Mouse (Mus musculus) limb, embryonic 10.5 days (tissue): Measurements from ENCODE around the gene Slco2a1. TPM values are rescaled to one million over a fixed set of nuclear protein-coding genes. Genes with fewer than 3 reads are reported as not detected.

Experiments used
- DNase-seq: peaks from one replicate; pipeline ENCODE4 v3.0.0-alpha.2; 2017; ENCODE audit warnings: low spot score
- H3K27ac ChIP-seq: fragments of 300-500 bp; sonication (generic); 2 replicates; pipeline ENCODE4 v1.5.1; 2016; ENCODE audit warnings: mild to moderate bottlenecking
- H3K27me3 ChIP-seq: fragments of 300-500 bp; sonication (generic); 2 replicates; pipeline ENCODE4 v1.6.1; 2016; ENCODE audit warnings: low read depth, mild to moderate bottlenecking; ENCODE audit not compliant: poor library complexity, severe bottlenecking
- H3K36me3 ChIP-seq: fragments of 300-500 bp; sonication (generic); 2 replicates; pipeline ENCODE4 v1.6.1; 2016; ENCODE audit warnings: mild to moderate bottlenecking, moderate library complexity
- H3K4me1 ChIP-seq: fragments of 300-500 bp; sonication (generic); 2 replicates; pipeline ENCODE4 v1.6.1; 2016
- H3K4me3 ChIP-seq: fragments of 300-500 bp; sonication (generic); 2 replicates; pipeline ENCODE4 v1.5.1; 2016; ENCODE audit warnings: mild to moderate bottlenecking, moderate library complexity
- H3K9me3 ChIP-seq: fragments of 300-500 bp; sonication (generic); replicated peaks from 2 replicates; pipeline ENCODE4 v1.6.1; 2016; ENCODE audit warnings: mild to moderate bottlenecking
- WGBS: fragments of 180-500 bp; shearing (Covaris S2); methylation state at CpG from one replicate; pipeline ENCODE4 v1.1.7; 2016; 5-methylcytosine and 5-hydroxymethylcytosine counted together
- polyA plus RNA-seq: library from polyadenylated mRNA; unstranded; fragments of >200 nt; fragmentation: Nextera tagmentation; extraction: Ambion mirVana; gene quantifications from 2 replicates; pipeline ENCODE4 v1.2.1, GENCODE M21; 2016

Slco2a1 gene
- polyA plus RNA-seq, 1 experiment from 2014 or later: 0.50 TPM

DNA sequence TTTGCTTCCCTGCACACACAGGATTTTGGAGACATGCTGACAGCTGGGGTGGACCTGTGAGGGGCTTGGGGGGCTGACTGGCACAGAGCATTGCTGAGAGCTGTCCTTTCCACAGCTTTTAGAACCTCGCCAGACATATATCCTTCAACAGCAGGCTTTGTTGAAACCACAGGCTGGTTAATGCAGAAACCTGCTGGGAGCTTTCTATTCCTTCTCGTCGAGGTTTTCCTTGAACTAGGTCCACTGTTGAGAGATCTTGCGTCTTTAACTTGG lies 2.6 kb downstream of the Slco2a1 start:
- peaks cover 12% of the 10 kb centered on the region for H3K4me1 ChIP-seq
- 86% methylated on average over 4 of the region's 4 CpGs for WGBS
- no peak overlapping the region for H3K4me3 ChIP-seq

DNA sequence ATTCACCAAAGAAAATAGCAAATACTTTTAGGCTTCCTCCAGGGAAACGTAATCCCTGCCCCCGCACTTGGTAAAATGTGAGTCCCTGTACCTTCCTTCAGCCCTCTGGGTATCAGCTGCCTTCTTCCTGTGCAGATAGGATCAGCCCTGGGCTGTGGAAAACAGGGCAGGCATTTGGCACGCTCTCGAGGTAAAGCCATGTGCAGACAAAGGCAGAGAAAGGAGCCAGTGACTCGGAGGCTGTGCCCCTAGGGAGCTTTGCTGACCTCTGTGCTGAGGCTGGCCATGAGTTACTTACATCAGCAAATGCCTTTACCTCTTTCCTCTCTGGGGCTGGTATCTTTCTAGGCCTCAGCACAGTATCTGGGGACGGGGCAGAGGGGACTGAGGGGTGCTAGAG lies 4.4 kb downstream of the Slco2a1 start:
- Histone ChIP-seq H3K4me1 (peaks cover 9% of the 10 kb centered on the region), H3K36me3 (no peaks in the 10 kb centered on the region), H3K9me3 (no peaks in the 10 kb centered on the region), H3K27ac (peak overlapping the region; percentile 68), H3K4me3 (no peak overlapping the region), H3K27me3 (no peaks in the 10 kb centered on the region)
- no peak for DNase-seq
- WGBS: 53% methylated on average over 6 of the region's 6 CpGs

More for the DNA sequence above, 2.6 kb downstream of the Slco2a1 start:
- Histone ChIP-seq H3K27me3 (no peaks in the 10 kb centered on the region), H3K36me3 (no peaks in the 10 kb centered on the region), H3K9me3 (no peaks in the 10 kb centered on the region), H3K27ac (no peak overlapping the region)
- DNase-seq: no peak

DNA sequence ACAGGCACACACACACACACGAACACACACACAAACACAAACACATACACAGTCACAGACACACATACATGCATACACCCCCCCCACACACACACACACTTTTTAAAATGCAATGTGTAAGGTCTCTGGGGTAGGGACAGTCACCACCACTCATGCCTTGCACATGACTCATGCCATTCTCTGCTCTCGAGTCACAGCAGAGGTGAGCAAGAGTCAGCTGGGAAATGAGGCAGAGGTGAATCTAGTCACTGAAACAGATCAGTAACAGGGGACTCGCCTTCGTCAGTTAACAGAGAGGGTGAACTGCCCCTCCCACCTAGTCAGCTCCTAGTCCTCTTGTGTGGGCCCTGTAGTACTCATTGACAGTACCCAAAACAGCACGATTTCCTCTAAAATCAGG lies 5.3 kb downstream of the Slco2a1 start:
- Histone ChIP-seq H3K36me3 (no peaks in the 10 kb centered on the region), H3K4me3 (no peak overlapping the region), H3K4me1 (peaks cover 9% of the 10 kb centered on the region), H3K27me3 (no peaks in the 10 kb centered on the region), H3K27ac (no peak overlapping the region), H3K9me3 (no peaks in the 10 kb centered on the region)
- DNase-seq: no peak
- 76% methylated on average over 5 of the region's 5 CpGs for WGBS

DNA sequence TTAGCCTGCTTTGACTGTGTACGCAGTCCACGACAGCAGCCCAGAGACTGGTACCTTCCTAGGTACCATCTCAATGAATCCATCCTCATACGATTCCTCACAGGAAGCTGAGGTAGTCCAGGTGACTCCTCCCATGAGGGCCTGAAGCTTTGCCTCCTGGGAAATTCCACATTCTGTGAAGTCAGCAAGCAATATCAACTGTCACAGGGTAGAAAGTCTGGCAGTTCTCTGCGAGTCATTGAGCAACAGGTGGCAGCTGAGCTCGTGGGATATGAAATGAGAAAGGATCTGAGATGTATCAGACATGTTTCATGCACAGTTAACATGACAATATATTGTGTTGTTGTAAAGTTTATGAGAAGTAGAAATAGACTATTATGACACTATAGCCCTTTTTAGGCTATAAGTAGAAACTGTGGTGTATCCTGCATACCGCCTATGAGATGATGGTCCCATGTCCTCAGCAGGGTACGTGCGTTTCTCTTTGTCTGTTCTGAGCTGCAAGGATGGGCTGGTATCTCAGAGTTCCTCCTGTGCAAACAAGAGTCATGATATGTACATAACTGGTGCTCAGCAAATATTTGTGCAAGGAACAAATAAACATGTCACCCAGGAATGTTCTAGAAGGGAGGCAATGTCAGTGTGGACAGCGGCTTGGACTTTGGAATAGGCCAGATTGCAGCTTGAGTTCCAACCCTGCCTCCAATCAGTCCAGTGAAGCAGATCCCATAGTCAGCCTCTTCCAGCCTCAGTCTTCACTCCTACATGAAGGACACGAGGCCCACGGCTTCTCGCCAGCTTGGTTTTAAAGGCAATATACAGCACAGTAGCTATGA lies 7.5 kb downstream of the Slco2a1 start:
- no peaks in the 10 kb centered on the region for H3K27me3 ChIP-seq
- 92% methylated on average over 12 of the region's 12 CpGs for WGBS

DNA sequence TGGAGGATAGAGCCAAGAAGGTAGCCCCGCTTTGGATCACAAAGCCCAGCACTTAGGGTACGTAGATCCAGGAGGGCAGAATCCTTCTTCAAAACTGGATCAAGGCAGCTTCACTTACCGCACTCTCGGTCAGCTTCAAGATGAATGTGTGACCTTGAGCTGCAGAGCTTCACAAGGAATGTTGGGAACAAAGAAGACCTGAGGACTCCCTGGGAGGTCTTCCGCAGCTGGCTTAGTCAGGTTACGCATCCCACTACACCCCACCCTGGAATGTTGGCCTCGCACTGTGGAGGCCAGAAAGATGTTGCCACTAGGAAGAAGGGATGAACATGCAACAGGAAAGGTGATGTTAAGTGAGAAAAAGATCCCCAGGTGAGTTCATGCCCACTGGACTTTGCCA lies 11.9 kb downstream of the Slco2a1 start:
- Histone ChIP-seq H3K36me3 (no peaks in the 10 kb centered on the region), H3K27me3 (peaks cover 5% of the 10 kb centered on the region; the same call in 1 of the 2 replicates), H3K4me3 (no peak overlapping the region), H3K4me1 (no peaks in the 10 kb centered on the region), H3K9me3 (no peaks in the 10 kb centered on the region), H3K27ac (no peak overlapping the region)
- DNase-seq: no peak
- WGBS: 86% methylated on average over 7 of the region's 7 CpGs

More for the DNA sequence above, 7.5 kb downstream of the Slco2a1 start:
- Histone ChIP-seq H3K27ac (no peak overlapping the region), H3K36me3 (no peaks in the 10 kb centered on the region), H3K4me3 (no peak overlapping the region), H3K9me3 (no peaks in the 10 kb centered on the region), H3K4me1 (peaks cover 9% of the 10 kb centered on the region)
- no peak for DNase-seq

DNA sequence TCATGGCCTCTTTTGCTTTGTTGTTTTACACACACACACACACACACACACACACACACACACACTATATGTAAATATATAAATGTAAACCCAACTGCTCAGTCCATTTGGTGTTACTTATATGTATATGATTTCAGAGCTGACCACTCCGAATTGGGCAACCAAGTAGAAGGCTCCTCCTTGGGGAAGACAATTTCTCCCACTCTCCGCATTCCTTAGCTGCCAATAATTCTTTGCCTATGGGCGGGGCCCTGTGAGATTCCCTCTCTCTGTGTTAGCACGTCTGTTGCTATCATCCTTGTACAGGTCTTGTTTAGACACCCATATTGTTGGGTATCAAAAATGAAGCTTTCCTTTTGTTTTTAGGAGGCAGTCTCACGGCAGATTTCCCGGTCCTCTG lies 15.8 kb downstream of the Slco2a1 start:
- Histone ChIP-seq H3K27ac (no peak overlapping the region), H3K27me3 (peaks cover 45% of the 10 kb centered on the region), H3K4me1 (peaks cover 17% of the 10 kb centered on the region), H3K9me3 (no peaks in the 10 kb centered on the region), H3K4me3 (no peak overlapping the region), H3K36me3 (no peaks in the 10 kb centered on the region)
- DNase-seq: no peak
- 83% methylated on average over 6 of the region's 6 CpGs for WGBS

DNA sequence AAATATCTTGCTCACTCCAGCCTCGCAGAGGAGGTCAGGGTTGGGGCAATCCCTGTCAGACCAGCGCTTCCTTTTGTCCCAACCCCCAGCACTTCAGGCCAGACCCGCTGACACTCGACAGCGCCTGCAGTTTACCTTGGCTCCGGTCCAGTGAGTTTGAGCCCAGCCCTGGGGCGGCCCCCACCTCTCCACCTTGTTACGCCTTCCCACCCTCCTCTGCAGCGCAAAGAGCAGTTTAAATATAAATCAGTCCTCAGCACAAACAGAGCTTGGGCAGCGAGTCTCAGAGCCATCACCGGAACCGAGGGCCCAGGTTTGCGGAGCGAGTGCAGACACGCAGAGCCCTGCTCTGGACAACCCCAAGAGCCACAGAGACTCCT lies 19.2 kb downstream of the Slco2a1 start:
- peak overlapping the region; percentile 38 for H3K27ac ChIP-seq

DNA sequence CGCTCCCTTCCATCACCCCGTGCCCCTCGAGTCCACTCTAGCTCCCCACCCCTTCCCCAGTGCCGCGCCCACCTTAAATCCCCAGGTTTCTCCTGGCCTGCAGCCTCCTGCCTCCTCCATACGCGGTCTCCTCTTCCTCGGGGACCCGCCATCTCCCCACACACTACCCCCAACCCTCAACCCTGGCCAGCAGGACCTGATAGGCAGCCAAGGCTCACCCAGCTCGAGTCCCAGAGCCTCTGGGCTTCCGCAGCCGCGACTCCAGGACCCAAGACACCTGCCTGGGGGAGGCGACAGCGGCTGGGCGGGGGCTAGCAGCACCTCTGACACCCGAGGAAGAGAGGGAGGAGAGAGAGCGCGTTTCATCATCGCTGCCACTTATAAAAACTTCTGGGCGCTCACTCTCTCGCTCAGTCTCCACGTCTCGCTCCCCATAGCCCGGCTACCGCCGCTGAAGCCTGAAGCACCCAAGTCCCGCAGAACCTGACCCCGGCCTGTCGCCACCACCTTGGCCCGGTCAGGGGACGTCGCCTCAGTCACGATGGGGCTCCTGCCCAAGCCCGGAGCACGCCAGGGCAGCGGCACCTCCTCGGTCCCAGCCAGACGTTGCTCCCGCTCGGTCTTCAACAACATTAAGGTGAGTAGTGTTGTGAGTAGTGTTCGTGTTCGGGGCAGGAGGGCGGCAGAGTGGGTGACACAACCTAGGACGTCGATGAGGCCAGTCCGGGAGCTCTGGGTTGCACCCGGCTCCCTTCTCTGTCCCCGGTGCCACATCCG lies 19.8 kb downstream of the Slco2a1 start:
- H3K36me3 ChIP-seq: no peaks in the 10 kb centered on the region
- peak overlapping the region; percentile 61 for H3K4me3 ChIP-seq
- WGBS: 2% methylated on average over 50 of the region's 50 CpGs
- peaks cover 60% of the 10 kb centered on the region for H3K27me3 ChIP-seq
- peak; percentile 59 for DNase-seq
- H3K27ac ChIP-seq: peak overlapping the region; percentile 38
- H3K9me3 ChIP-seq: no peaks in the 10 kb centered on the region
- H3K4me1 ChIP-seq: peaks cover 20% of the 10 kb centered on the region

More for the DNA sequence above, 19.2 kb downstream of the Slco2a1 start:
- peaks cover 20% of the 10 kb centered on the region for H3K4me1 ChIP-seq
- WGBS: 3% methylated on average over 15 of the region's 15 CpGs
- H3K27me3 ChIP-seq: peaks cover 60% of the 10 kb centered on the region
- no peak for DNase-seq
- no peaks in the 10 kb centered on the region for H3K9me3 ChIP-seq
- peak overlapping the region; percentile 61 for H3K4me3 ChIP-seq
- no peaks in the 10 kb centered on the region for H3K36me3 ChIP-seq

DNA sequence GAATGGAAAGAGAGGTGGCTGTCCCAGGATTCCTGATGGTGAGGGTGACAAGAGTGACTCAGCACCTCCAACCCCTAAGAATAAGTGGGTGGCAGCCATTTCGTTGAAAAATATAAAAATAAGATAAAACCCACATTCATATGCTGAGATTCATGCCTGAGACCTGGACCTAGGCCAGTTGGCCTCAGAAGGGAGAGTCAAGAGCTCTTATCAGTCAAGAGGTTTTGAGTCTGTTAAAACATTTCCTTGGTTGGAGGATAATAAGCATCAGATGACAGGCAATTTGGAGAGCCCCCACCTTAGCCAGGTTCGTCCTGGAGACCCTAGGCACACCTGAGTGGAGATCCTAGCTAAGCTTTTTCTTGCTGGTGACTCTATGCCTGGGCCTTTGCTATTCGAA lies 21.6 kb downstream of the Slco2a1 start:
- Histone ChIP-seq H3K9me3 (no peaks in the 10 kb centered on the region), H3K27me3 (peaks cover 57% of the 10 kb centered on the region), H3K4me1 (peaks cover 20% of the 10 kb centered on the region), H3K4me3 (no peak overlapping the region), H3K36me3 (no peaks in the 10 kb centered on the region), H3K27ac (no peak overlapping the region)
- 77% methylated on average over 3 of the region's 3 CpGs for WGBS
- no peak for DNase-seq

DNA sequence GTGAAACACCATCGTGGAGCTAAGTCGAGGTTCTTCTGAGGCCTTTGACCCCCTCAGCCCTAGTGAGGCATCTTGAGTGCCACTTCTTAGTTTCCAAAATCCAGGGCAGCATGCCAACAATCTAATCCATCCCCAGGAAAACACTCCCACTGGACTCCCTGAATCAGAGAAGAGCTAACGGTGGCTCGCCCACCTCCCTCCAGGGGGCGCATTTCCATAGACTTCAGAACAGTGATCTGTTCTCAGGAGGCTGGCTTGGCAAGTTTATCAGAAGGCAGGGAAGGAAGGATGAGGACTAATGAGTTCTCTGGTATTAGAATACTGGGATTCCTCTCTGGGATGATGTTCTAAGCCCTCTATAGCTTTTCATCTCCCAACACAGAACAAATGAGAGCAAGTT lies 24.9 kb downstream of the Slco2a1 start:
- H3K9me3 ChIP-seq: no peaks in the 10 kb centered on the region
- no peaks in the 10 kb centered on the region for H3K36me3 ChIP-seq
- H3K4me3 ChIP-seq: no peak overlapping the region
- peaks cover 10% of the 10 kb centered on the region for H3K4me1 ChIP-seq
- DNase-seq: peak; percentile 67
- no peak overlapping the region for H3K27ac ChIP-seq
- H3K27me3 ChIP-seq: peaks cover 25% of the 10 kb centered on the region
- WGBS: 8% methylated on average over 5 of the region's 5 CpGs

DNA sequence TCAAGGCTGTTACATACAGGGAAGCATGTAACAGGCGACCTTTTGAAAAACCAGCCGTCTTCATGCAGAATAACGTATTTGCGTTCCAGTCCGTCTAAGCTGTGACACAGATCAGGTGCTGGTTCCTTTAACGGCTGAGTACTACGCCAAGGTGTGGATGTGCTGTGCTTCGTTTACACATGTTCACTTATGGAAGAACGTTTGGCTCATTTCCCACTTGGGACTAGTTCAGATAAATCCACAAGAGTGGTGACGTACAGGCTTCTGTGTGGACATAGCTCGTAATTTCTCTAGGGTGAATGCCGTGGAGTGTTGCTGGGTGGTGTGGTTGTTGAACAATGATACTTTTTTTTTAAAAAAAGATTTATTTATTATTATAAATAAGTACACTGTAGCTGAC lies 26.2 kb downstream of the Slco2a1 start:
- no peaks in the 10 kb centered on the region for H3K36me3 ChIP-seq
- peaks cover 11% of the 10 kb centered on the region for H3K27me3 ChIP-seq
- WGBS: 93% methylated on average over 12 of the region's 12 CpGs
- DNase-seq: no peak
- H3K27ac ChIP-seq: no peak overlapping the region
- no peak overlapping the region for H3K4me3 ChIP-seq
- peaks cover under 1% of the 10 kb centered on the region; the same call in 1 of the 2 replicates for H3K4me1 ChIP-seq
- no peaks in the 10 kb centered on the region for H3K9me3 ChIP-seq

DNA sequence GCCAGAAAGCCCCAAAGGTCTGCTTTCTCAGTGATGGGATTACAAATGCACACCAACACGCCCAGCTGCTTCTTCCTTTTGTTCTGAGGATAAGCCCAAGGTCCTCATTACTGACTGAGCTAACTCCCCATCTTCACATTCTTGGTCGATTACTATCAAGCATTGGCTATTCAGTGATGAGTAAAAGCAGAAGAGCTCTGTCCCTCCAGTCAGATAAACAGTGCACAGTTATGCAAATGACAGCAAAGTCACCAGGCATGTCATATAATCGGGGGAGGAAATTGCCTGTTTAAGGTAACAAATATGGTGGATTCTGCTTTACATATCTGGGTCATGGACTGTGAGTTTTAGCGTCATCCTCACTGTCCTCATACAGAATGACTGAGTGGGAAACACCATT lies 35.6 kb downstream of the Slco2a1 start:
- Histone ChIP-seq H3K9me3 (no peaks in the 10 kb centered on the region), H3K27me3 (no peaks in the 10 kb centered on the region), H3K4me1 (peaks cover 7% of the 10 kb centered on the region; the same call in 1 of the 2 replicates), H3K27ac (no peak overlapping the region), H3K36me3 (no peaks in the 10 kb centered on the region), H3K4me3 (no peak overlapping the region)
- 87% methylated on average over 4 of the region's 4 CpGs for WGBS
- DNase-seq: no peak

DNA sequence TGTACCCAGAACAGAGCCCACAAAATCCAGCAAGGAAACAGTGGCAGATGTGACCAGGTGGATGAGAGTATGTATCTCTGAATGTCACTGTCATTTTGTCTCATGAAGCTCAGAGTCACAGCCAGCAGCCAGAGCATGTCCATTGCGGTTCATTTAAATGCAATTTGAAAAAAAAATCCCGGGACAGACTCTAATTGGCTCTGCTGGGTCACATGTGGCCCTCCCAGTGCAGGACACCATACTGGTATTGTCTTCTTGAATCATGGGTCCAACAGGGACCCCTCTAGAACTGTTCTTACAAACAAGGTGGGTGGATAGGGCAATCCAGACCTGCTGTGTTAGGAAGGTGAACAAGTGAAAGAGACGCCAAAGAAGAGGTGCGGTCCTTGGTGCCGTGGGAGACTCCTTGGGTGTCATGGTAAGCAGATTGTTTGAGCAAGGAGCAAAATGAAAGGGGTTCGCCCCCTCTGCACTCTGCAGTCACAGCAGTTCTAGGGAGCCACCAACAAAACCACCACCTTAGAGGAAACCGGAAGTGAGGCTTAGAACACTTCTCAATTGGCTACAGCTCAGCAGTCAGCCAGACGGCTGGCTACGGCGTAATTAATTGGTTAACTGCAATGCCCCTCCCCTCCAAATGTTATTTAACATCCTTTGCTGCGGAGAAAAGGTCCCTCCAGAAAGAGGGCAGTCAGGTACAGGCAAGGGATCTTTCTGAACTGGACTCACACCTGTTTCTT lies 38.8 kb downstream of the Slco2a1 start:
- H3K9me3 ChIP-seq: no peaks in the 10 kb centered on the region
- WGBS: 78% methylated on average over 11 of the region's 11 CpGs
- DNase-seq: no peak
- H3K27ac ChIP-seq: no peak overlapping the region
- H3K4me1 ChIP-seq: peaks cover 7% of the 10 kb centered on the region; the same call in 1 of the 2 replicates
- H3K4me3 ChIP-seq: no peak overlapping the region
- H3K27me3 ChIP-seq: no peaks in the 10 kb centered on the region
- no peaks in the 10 kb centered on the region for H3K36me3 ChIP-seq
